Mouse (Mus musculus) neural tube, embryonic 14.5 days (tissue): ENCODE measurements around the gene Dlgap1. TPM values are rescaled to one million over a fixed set of nuclear protein-coding genes. Genes with fewer than 3 reads are reported as not detected.

Experiments used
- ATAC-seq: fragments of 200-750 bp; cut with Nextera tagmentation; 2 replicates; pipeline ENCODE4 v1.8.0; 2017; ENCODE audit warnings: low read depth, mild to moderate bottlenecking, moderate TSS enrichment, moderate library complexity
- H3K27ac ChIP-seq: fragments of 300-500 bp; sonication (generic); 2 replicates; pipeline ENCODE4 v1.5.1; 2014; ENCODE audit warnings: low read depth, mild to moderate bottlenecking, control low read depth, low read length, moderate library complexity, mixed read lengths
- H3K27me3 ChIP-seq: fragments of 300-500 bp; sonication (generic); 2 replicates; pipeline ENCODE4 v1.6.1; 2014; ENCODE audit warnings: low read length; ENCODE audit not compliant: control insufficient read depth, insufficient read depth
- H3K36me3 ChIP-seq: fragments of 300-500 bp; sonication (generic); 2 replicates; pipeline ENCODE4 v1.6.1; 2014; ENCODE audit warnings: low read length, mixed read lengths; ENCODE audit not compliant: control insufficient read depth, insufficient read depth
- H3K4me1 ChIP-seq: fragments of 300-500 bp; sonication (generic); 2 replicates; pipeline ENCODE4 v1.6.1; 2014; ENCODE audit warnings: low read length; ENCODE audit not compliant: control insufficient read depth, insufficient read depth
- H3K4me2 ChIP-seq: fragments of 300-500 bp; sonication (generic); 2 replicates; pipeline ENCODE4 v1.6.1; 2014; ENCODE audit warnings: mild to moderate bottlenecking, low read depth, low read length, control low read depth
- H3K4me3 ChIP-seq: fragments of 300-500 bp; sonication (generic); 2 replicates; pipeline ENCODE4 v1.5.1; 2014; ENCODE audit warnings: low read depth, low read length, control low read depth, mixed read lengths
- H3K9ac ChIP-seq: fragments of 300-500 bp; sonication (generic); replicated peaks from 2 replicates; pipeline ENCODE4 v1.6.1; 2014; ENCODE audit warnings: low read depth, mild to moderate bottlenecking, control low read depth, low read length, mixed read lengths
- H3K9me3 ChIP-seq: fragments of 300-500 bp; sonication (generic); 2 replicates; pipeline ENCODE4 v1.6.1; 2016; ENCODE audit warnings: low read length; ENCODE audit not compliant: control insufficient read depth
- WGBS: fragments of 180-500 bp; shearing (Covaris S2); extraction: QIAGEN DNeasy Blood & Tissue Kit; methylation state at CpG from one replicate; pipeline ENCODE4 v1.1.7; 2014; 5-methylcytosine and 5-hydroxymethylcytosine counted together
- polyA plus RNA-seq: library from polyadenylated mRNA; unstranded; fragments of >200 nt; fragmentation: Nextera tagmentation; extraction: Ambion mirVana; gene quantifications from 2 replicates; pipeline ENCODE4 v1.2.1, GENCODE M21; 2014

Gene Dlgap1
- polyA plus RNA-seq, 1 experiment from 2014 or later: 51.0 TPM

- Histone ChIP-seq H3K4me1 (no peaks in the 10 kb centered on the region), H3K9ac (no peak overlapping the region), H3K27ac (no peak overlapping the region), H3K4me2 (no peak overlapping the region), H3K36me3 (no peaks in the 10 kb centered on the region), H3K9me3 (no peaks in the 10 kb centered on the region), H3K4me3 (no peak overlapping the region), H3K27me3 (no peaks in the 10 kb centered on the region)
- 88% methylated on average over 6 of the region's 6 CpGs for whole genome bisulfite sequencing
- no peak for ATAC-seq
These were observed 35.8 kb downstream of the Dlgap1 start for GRCm38 (mm10) chr17:70004628-70005027.

DNA sequence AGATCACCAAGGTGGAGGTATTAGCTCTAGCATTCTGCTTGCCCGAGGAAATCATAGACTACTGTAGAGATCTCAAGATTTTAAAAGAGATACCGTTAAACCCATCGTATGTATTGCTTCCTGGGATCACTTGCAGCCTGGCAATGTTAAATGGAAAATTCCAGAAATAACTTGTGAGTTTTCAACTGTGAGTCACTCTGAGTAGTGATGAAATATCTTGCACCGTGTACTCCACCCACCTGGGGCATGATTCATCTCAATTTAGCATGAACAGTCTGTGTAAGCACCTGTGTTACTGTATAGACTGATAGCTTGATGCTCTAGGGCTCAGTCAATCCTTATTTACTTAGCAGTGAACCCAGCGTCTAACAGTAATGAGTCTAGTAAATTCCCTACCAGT lies 38.7 kb downstream of the Dlgap1 start:
- no peak overlapping the region for H3K4me2 ChIP-seq
- H3K27ac ChIP-seq: no peak overlapping the region
- H3K9me3 ChIP-seq: no peaks in the 10 kb centered on the region
- H3K27me3 ChIP-seq: no peaks in the 10 kb centered on the region
- H3K4me1 ChIP-seq: no peaks in the 10 kb centered on the region
- H3K36me3 ChIP-seq: no peaks in the 10 kb centered on the region
- ATAC-seq: no peak
- H3K9ac ChIP-seq: no peak overlapping the region
- H3K4me3 ChIP-seq: no peak overlapping the region
- 92% methylated on average over 5 of the region's 5 CpGs for WGBS

DNA sequence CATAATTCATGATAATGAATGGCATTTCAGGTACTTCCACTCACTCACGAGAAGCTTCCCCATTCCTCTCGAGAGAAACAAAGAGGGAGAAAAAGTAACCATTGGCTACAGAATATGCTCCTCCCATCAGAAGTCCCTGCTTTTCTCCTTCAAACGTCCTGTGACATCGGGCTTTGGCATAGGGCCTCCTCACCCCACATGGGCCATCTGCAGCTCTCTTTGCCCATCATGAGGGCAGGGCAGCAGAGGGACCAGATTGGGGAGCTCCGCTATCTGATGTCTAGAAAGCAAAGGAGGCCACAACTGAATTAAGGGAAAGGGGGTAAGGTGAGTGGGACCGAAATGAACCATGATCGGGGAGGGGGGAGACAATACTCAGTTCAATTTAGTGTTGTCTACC lies 47.6 kb downstream of the Dlgap1 start:
- Histone ChIP-seq H3K27ac (no peak overlapping the region), H3K36me3 (no peaks in the 10 kb centered on the region), H3K9ac (no peak overlapping the region), H3K4me3 (no peak overlapping the region), H3K4me2 (no peak overlapping the region), H3K27me3 (no peaks in the 10 kb centered on the region), H3K4me1 (no peaks in the 10 kb centered on the region), H3K9me3 (no peaks in the 10 kb centered on the region)
- 73% methylated on average over 7 of the region's 7 CpGs for WGBS
- no peak for ATAC-seq

DNA sequence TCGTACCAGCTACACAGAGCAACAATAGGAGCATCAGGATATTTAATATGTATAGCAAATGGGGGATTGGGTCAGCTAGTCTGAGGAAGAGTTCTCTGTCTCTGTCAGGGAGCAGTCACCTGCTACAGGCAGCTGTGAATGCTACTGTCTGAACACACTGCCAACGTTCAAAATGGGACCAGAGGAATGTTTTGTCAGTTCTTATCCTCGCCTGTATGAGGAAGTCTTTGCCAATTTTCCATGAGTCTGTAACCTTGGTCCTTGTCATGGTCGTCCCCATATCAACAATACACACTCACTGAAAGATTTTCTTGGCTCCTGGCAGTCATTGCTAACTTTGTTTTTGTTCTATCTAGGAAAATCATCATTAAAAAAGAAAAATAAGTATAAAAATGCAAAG lies 51.5 kb downstream of the Dlgap1 start:
- no peaks in the 10 kb centered on the region for H3K36me3 ChIP-seq
- no peak overlapping the region for H3K9ac ChIP-seq
- no peaks in the 10 kb centered on the region for H3K4me1 ChIP-seq
- no peak overlapping the region for H3K4me2 ChIP-seq
- no peaks in the 10 kb centered on the region for H3K27me3 ChIP-seq
- H3K27ac ChIP-seq: no peak overlapping the region
- WGBS: 81% methylated on average over 4 of the region's 4 CpGs
- no peak overlapping the region for H3K4me3 ChIP-seq
- ATAC-seq: no peak
- no peaks in the 10 kb centered on the region for H3K9me3 ChIP-seq

- H3K36me3 ChIP-seq: no peaks in the 10 kb centered on the region
- ATAC-seq: no peak
- no peaks in the 10 kb centered on the region for H3K27me3 ChIP-seq
- H3K4me2 ChIP-seq: no peak overlapping the region
- no peak overlapping the region for H3K27ac ChIP-seq
- no peaks in the 10 kb centered on the region for H3K9me3 ChIP-seq
- WGBS: 68% methylated on average over 2 of the region's 2 CpGs
- no peaks in the 10 kb centered on the region for H3K4me1 ChIP-seq
- H3K9ac ChIP-seq: no peak overlapping the region
- no peak overlapping the region for H3K4me3 ChIP-seq
These were observed 53.7 kb downstream of the Dlgap1 start for GRCm38 (mm10) chr17:70022618-70023017.

GRCm38 (mm10) chr17:70034862-70035261 lies 66.0 kb downstream of the Dlgap1 start:
- H3K4me1 ChIP-seq: 0 out of 2 replicates have a peak, but pooled peaks cover 2% of the 10 kb centered on the region
- H3K9ac ChIP-seq: no peak overlapping the region
- no peaks in the 10 kb centered on the region for H3K27me3 ChIP-seq
- no peak overlapping the region for H3K4me3 ChIP-seq
- no peak overlapping the region for H3K4me2 ChIP-seq
- H3K9me3 ChIP-seq: no peaks in the 10 kb centered on the region
- H3K36me3 ChIP-seq: no peaks in the 10 kb centered on the region
- no peak overlapping the region for H3K27ac ChIP-seq
- WGBS: 60% methylated on average over 2 of the region's 2 CpGs
- ATAC-seq: no peak

- no peak overlapping the region for H3K27ac ChIP-seq
These were observed 72.0 kb downstream of the Dlgap1 start for GRCm38 (mm10) chr17:70040751-70041430.

DNA sequence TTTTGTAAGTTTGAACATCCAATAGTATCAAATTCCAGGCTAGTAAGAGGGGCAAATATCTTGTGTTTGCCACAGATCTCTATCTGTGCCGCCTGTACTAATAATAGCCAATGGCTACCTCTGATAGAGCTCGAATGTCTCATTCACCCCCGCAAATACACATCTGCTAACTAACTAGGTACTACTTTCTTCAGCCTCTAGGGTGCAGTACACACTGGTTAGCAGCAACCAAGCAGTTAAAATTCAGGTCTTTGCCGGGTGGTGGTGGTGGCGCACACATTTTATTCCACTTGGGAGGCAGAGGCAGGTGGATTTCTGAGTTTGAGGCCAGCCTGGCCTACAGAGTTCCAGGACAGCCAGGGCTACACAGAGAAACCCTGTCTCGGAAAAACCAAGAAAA lies 99.4 kb downstream of the Dlgap1 start:
- Histone ChIP-seq H3K36me3 (no peaks in the 10 kb centered on the region), H3K4me3 (no peak overlapping the region), H3K4me1 (no peaks in the 10 kb centered on the region), H3K27me3 (no peaks in the 10 kb centered on the region), H3K9me3 (no peaks in the 10 kb centered on the region), H3K27ac (no peak overlapping the region), H3K4me2 (no peak overlapping the region), H3K9ac (no peak overlapping the region)
- ATAC-seq: no peak
- 88% methylated on average over 6 of the region's 6 CpGs for WGBS

More at GRCm38 (mm10) chr17:70040751-70041430, 72.0 kb downstream of the Dlgap1 start:
- Histone ChIP-seq H3K36me3 (no peaks in the 10 kb centered on the region), H3K9me3 (no peaks in the 10 kb centered on the region), H3K9ac (no peak overlapping the region), H3K4me1 (no peaks in the 10 kb centered on the region), H3K4me2 (no peak overlapping the region), H3K4me3 (no peak overlapping the region), H3K27me3 (no peaks in the 10 kb centered on the region)
- no peak for ATAC-seq
- WGBS: 74% methylated on average over 7 of the region's 7 CpGs

DNA sequence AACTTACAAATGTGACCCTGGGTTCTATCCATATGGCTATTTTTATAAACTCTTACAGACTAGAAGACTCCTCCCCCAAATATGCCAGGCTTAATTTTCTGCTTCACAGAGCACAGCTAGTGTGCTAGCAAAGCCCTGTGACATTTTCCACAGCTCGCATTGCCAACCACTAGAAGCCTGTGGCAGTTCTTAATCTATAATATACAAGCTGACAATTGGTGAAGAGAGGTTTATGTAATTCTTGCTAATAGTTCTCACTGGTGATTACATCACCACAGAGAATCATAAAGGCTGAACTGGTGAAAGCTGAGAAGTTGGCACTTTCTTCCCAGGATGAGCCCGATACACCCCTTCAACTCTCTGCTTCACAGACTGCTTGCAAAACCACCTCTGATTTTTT lies 103.2 kb downstream of the Dlgap1 start:
- no peaks in the 10 kb centered on the region for H3K9me3 ChIP-seq
- no peak overlapping the region for H3K4me3 ChIP-seq
- no peaks in the 10 kb centered on the region for H3K27me3 ChIP-seq
- peak; percentile 58 for ATAC-seq
- 64% methylated on average over 2 of the region's 2 CpGs for WGBS
- H3K36me3 ChIP-seq: no peaks in the 10 kb centered on the region
- H3K4me2 ChIP-seq: no peak overlapping the region
- H3K9ac ChIP-seq: no peak overlapping the region
- no peaks in the 10 kb centered on the region for H3K4me1 ChIP-seq
- H3K27ac ChIP-seq: no peak overlapping the region
